Mouse (Mus musculus) cerebellum, postnatal 10 days (tissue): Measurements from ENCODE around the gene Zfp558.
"Not testable (repeated sequence)": the region's sequence is repeated elsewhere in the genome, so short reads cannot be mapped to it uniquely, and the experiment has no call there.

Source experiments
- DNase-seq, 2 experiments: peaks; one replicate each; pipeline ENCODE4 v3.0.0; 2021; ENCODE audit warnings: mixed read lengths in 2 of 2

Gene Zfp558

GRCm38 (mm10) chr9:18478168-18478567, at the start of gene Zfp558, which contains the start of gene Mbd3l1:
Gene Zfp558 (minus strand): TSS chr9:18478268.
Gene Mbd3l1 (plus strand): TSS chr9:18478359.
- DNase-seq: no peak

GRCm38 (mm10) chr9:18508098-18508497, 30.0 kb upstream of the Zfp558 start:
- DNase-seq: peak; percentile 5 to 7

GRCm38 (mm10) chr9:18473324-18474128, 4.5 kb downstream of the Zfp558 start:
- peak; percentile 79 to 84 for DNase-seq

- DNase-seq: no peak
Observed at GRCm38 (mm10) chr9:18468005-18468404, 10.1 kb downstream of the Zfp558 start.

- DNase-seq: no peak
Observed at GRCm38 (mm10) chr9:18467350-18467749, 10.7 kb downstream of the Zfp558 start.

- DNase-seq: no peak
Observed at GRCm38 (mm10) chr9:18456520-18456919, 21.5 kb downstream of the Zfp558 start.

GRCm38 (mm10) chr9:18431687-18432086, 46.4 kb downstream of the Zfp558 start:
- DNase-seq: peak; percentile 81

- no peak for DNase-seq
Observed at GRCm38 (mm10) chr9:18430354-18430753, 47.7 kb downstream of the Zfp558 start, which contains the start of gene Mbd3l2. Gene Mbd3l2 (plus strand): TSS chr9:18430654.

- DNase-seq: not testable (repeated sequence)
Observed at GRCm38 (mm10) chr9:18412371-18412770, 65.7 kb downstream of the Zfp558 start.
